Mouse (Mus musculus): Measurements from ENCODE around the gene Smg1.

DNA sequence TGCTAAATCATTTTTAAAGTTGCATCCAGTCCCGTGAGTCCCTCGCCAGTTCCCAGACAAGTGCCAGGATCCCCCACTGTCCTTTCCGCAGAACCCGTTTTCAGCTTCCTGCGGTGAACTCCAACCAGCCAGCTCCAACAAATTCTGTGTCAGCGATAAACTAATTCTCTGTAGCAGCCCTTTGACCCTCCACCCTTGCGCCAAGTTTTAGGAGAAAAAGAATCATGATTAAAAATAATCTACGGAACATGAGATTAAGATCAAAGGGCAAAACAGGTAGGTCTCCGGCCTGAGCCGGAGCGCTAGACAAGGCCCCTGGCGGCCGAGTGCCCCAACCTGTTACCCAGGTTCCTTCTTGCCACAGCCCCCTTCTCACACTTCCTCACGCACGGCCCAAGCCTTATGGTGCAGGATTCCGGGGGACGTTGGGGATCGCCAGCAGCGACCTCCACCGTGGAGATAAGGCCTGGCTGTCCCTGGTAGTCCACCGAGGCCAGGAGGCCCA lies 114.5 kb downstream of the Smg1 start:
- TF ChIP-seq CTCF (IDR thresholded peaks at IDR 0.05; ENCODE audit: borderline replicate concordance, insufficient read depth, low read depth, low read length): no peak
- TF ChIP-seq POLR2A (IDR thresholded peaks at IDR 0.05; ENCODE audit: borderline replicate concordance, insufficient read depth, low read length): no peak

Measured in cerebellum, adult 2 months (tissue).